Mouse (Mus musculus): Measurements from ENCODE around the gene Pcdh7. TPM values are rescaled to one million over a fixed set of nuclear protein-coding genes. Genes with fewer than 3 reads are reported as not detected.

The Pcdh7 gene
- polyA plus RNA-seq, 1 experiment from 2014 or later = 3.8 TPM

DNA sequence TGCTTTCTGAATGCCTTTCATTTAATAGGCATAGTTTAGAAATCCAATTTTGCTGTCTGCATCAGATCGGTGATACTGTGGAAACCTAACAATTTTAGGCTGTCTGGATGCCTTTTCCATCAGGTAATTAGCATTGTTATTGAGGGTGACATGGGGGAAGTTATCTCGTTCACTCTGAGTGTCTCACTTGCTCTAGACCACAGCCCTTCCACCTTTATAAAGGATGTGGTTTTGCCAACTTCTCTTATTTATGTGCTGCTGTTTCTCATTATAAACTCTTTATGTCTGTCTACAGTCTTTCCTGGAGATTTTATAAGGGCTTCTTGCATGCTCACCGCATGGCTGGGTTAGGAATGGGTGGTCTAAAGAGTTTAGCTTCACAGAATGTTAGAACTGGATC lies 139.5 kb downstream of the Pcdh7 start:
- no peaks in the 10 kb centered on the region for H3K27me3 ChIP-seq (replicated peaks; ENCODE audit: control insufficient read depth, insufficient read depth, low read length)
- no peak overlapping the region for H3K9ac ChIP-seq (ENCODE audit: low read depth, low read length)
- no peak overlapping the region for H3K4me3 ChIP-seq (ENCODE audit: low read length)
- no peaks in the 10 kb centered on the region for H3K36me3 ChIP-seq (ENCODE audit: control insufficient read depth, insufficient read depth, low read length)
- H3K27ac ChIP-seq (ENCODE audit: low read length) = no peak overlapping the region
- no peak overlapping the region for H3K4me2 ChIP-seq (ENCODE audit: low read depth, low read length)
- H3K9me3 ChIP-seq (ENCODE audit: control insufficient read depth, low read length) = no peaks in the 10 kb centered on the region
- 60% methylated on average over 3 of the region's 3 CpGs for WGBS
- ATAC-seq = no peak
- H3K4me1 ChIP-seq (ENCODE audit: control insufficient read depth, insufficient read depth, low read length) = no peaks in the 10 kb centered on the region

DNA sequence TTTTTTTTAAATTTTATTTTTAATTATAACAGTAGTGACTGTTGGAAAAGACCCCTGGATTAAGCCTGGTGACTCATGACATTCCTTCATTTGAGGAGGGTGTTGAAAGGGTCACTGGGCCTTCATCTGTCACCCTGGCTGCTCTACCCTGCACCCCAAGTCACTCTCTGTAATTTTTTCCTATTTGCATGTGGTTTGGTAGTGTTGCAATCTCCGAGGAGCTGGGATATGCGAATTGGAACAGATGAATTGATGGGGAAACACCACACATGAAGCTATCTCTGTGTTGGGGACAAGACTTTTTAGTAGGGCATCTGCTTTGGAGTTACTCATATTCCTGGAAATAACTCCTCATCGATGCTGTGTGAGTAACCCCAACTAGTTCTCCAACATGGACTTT lies 146.5 kb downstream of the Pcdh7 start:
- 89% methylated on average over 3 of the region's 3 CpGs for WGBS

DNA sequence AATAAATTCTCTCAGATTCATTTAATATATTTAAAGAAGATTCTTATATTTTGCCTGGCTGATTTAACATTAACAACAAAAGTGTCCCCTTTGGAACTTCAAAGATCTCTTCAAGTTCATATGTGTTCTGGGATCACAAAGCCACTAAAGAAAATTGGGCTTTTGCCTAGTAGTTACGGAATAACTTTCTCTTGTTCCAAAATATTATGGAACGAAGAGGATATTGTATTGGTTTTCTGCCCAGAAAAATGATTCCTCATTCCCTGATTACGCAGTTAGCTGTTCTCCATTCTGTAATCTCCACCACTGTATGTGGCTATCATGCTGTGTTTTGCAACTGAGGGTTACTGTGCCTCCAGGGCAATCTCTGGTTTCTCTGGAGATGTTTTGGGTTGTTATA lies 147.5 kb downstream of the Pcdh7 start:
- H3K4me3 ChIP-seq (ENCODE audit: low read length) = no peak overlapping the region
- H3K27ac ChIP-seq (ENCODE audit: low read length) = no peak overlapping the region
- WGBS = 82% methylated on average over 3 of the region's 3 CpGs
- H3K9me3 ChIP-seq (ENCODE audit: control insufficient read depth, low read length) = no peaks in the 10 kb centered on the region
- H3K36me3 ChIP-seq (ENCODE audit: control insufficient read depth, insufficient read depth, low read length) = no peaks in the 10 kb centered on the region
- H3K27me3 ChIP-seq (replicated peaks; ENCODE audit: control insufficient read depth, insufficient read depth, low read length) = no peaks in the 10 kb centered on the region
- no peaks in the 10 kb centered on the region for H3K4me1 ChIP-seq (ENCODE audit: control insufficient read depth, insufficient read depth, low read length)
- no peak overlapping the region for H3K9ac ChIP-seq (ENCODE audit: low read depth, low read length)
- no peak for ATAC-seq
- H3K4me2 ChIP-seq (ENCODE audit: low read depth, low read length) = no peak overlapping the region

More for the DNA sequence above, 146.5 kb downstream of the Pcdh7 start:
- Histone ChIP-seq H3K9ac (ENCODE audit: low read depth, low read length) (no peak overlapping the region), H3K36me3 (ENCODE audit: control insufficient read depth, insufficient read depth, low read length) (no peaks in the 10 kb centered on the region), H3K27me3 (replicated peaks; ENCODE audit: control insufficient read depth, insufficient read depth, low read length) (no peaks in the 10 kb centered on the region), H3K4me1 (ENCODE audit: control insufficient read depth, insufficient read depth, low read length) (no peaks in the 10 kb centered on the region), H3K4me3 (ENCODE audit: low read length) (no peak overlapping the region), H3K9me3 (ENCODE audit: control insufficient read depth, low read length) (no peaks in the 10 kb centered on the region), H3K27ac (ENCODE audit: low read length) (no peak overlapping the region), H3K4me2 (ENCODE audit: low read depth, low read length) (no peak overlapping the region)
- ATAC-seq = no peak

DNA sequence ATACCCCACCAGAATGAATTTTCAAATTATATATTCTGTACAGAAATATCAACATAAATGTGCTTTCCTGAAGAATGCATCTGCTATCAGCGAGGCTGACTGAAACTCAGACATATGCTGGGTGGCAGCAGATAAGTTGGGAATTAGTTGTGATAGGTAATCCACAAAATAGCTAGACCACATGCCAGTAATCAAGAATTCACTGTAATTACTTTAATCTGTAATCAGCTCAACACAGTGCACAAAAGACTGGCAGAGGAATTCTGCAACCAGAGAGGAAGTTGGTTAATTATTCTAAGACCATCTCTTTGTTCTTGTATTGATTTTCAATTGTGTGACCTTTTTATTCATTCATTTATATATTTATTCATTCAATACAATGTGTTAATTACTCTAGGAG lies 148.3 kb downstream of the Pcdh7 start:
- 68% methylated on average over 1 of the region's 1 CpGs for WGBS
- Histone ChIP-seq H3K4me2 (ENCODE audit: low read depth, low read length) (no peak overlapping the region), H3K9ac (ENCODE audit: low read depth, low read length) (no peak overlapping the region), H3K27me3 (replicated peaks; ENCODE audit: control insufficient read depth, insufficient read depth, low read length) (no peaks in the 10 kb centered on the region), H3K4me1 (ENCODE audit: control insufficient read depth, insufficient read depth, low read length) (no peaks in the 10 kb centered on the region), H3K36me3 (ENCODE audit: control insufficient read depth, insufficient read depth, low read length) (no peaks in the 10 kb centered on the region), H3K4me3 (ENCODE audit: low read length) (no peak overlapping the region), H3K9me3 (ENCODE audit: control insufficient read depth, low read length) (no peaks in the 10 kb centered on the region), H3K27ac (ENCODE audit: low read length) (no peak overlapping the region)
- ATAC-seq = no peak

DNA sequence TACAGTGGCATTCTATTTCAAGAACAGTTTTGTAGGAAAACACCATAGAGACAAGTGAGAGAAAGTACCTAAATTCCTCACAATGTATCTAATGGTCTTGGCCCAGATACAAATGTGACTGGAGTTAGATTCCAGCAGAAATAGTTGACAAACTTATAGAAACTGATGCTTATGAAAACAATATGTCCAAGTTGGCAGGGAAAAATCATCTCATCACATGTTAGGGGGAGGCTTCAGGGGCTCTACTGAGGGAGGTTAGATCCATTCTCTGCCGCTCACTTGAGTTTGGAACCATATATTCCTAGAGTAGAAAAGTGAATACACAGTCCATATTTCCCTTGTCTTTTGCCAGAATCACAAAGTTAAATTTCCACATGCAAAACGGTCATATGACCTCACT lies 150.1 kb downstream of the Pcdh7 start:
- no peak for ATAC-seq
- no peaks in the 10 kb centered on the region for H3K4me1 ChIP-seq (ENCODE audit: control insufficient read depth, insufficient read depth, low read length)
- H3K4me3 ChIP-seq (ENCODE audit: low read length) = no peak overlapping the region
- H3K9me3 ChIP-seq (ENCODE audit: control insufficient read depth, low read length) = no peaks in the 10 kb centered on the region
- H3K9ac ChIP-seq (ENCODE audit: low read depth, low read length) = no peak overlapping the region
- H3K27me3 ChIP-seq (replicated peaks; ENCODE audit: control insufficient read depth, insufficient read depth, low read length) = no peaks in the 10 kb centered on the region
- 67% methylated on average over 2 of the region's 2 CpGs for WGBS
- no peak overlapping the region for H3K27ac ChIP-seq (ENCODE audit: low read length)
- H3K4me2 ChIP-seq (ENCODE audit: low read depth, low read length) = no peak overlapping the region
- H3K36me3 ChIP-seq (ENCODE audit: control insufficient read depth, insufficient read depth, low read length) = no peaks in the 10 kb centered on the region

DNA sequence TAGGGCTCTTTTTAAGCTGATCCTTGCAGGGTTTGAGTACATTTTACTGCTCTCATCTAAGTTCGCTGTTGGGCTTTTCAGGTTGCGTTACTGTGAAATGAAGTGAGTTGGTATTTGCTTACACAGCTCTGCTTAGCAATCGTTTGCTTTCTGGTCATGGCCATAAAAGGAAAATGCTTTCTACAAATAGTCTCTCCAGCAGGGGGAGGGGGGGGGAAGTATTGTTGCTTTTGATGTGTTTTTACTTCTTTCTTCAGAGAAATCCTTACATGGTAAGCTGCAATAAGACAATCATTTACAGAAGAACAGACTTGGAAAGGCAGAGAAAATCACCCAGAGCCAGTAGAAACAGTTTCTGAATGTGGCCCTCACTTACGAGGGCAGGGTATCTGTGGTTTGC lies 150.9 kb downstream of the Pcdh7 start:
- no peaks in the 10 kb centered on the region for H3K4me1 ChIP-seq (ENCODE audit: control insufficient read depth, insufficient read depth, low read length)
- no peak overlapping the region for H3K9ac ChIP-seq (ENCODE audit: low read depth, low read length)
- 0 out of 2 replicates have a peak overlapping the region, but pooled peaks have one; percentile 2 for H3K4me2 ChIP-seq (ENCODE audit: low read depth, low read length)
- H3K27me3 ChIP-seq (replicated peaks; ENCODE audit: control insufficient read depth, insufficient read depth, low read length) = no peaks in the 10 kb centered on the region
- ATAC-seq = no peak
- no peak overlapping the region for H3K27ac ChIP-seq (ENCODE audit: low read length)
- no peak overlapping the region for H3K4me3 ChIP-seq (ENCODE audit: low read length)
- no peaks in the 10 kb centered on the region for H3K36me3 ChIP-seq (ENCODE audit: control insufficient read depth, insufficient read depth, low read length)
- H3K9me3 ChIP-seq (ENCODE audit: control insufficient read depth, low read length) = no peaks in the 10 kb centered on the region
- 35% methylated on average over 4 of the region's 4 CpGs for WGBS

DNA sequence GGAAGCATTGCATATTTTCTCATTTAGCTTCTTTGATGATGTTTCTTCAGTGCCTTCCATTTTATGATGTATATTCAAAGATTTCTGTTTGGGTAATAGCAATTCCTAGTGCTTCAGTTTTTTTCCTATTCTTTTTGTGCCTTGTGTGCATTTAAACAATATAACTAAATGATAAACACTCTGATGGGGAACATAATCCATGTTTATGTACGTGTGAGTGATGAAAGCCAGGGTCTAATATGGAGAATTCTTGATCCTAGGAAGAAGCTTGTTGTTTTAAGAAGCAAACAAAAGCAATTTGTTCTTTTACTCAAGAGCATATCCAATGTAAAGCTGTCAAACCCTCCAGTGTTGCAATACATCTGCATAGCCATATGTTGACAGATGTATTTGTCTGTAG lies 153.0 kb downstream of the Pcdh7 start:
- Histone ChIP-seq H3K4me3 (ENCODE audit: low read length) (no peak overlapping the region), H3K9me3 (ENCODE audit: control insufficient read depth, low read length) (no peaks in the 10 kb centered on the region), H3K4me1 (ENCODE audit: control insufficient read depth, insufficient read depth, low read length) (no peaks in the 10 kb centered on the region), H3K27me3 (replicated peaks; ENCODE audit: control insufficient read depth, insufficient read depth, low read length) (no peaks in the 10 kb centered on the region), H3K27ac (ENCODE audit: low read length) (no peak overlapping the region), H3K4me2 (ENCODE audit: low read depth, low read length) (no peak overlapping the region), H3K36me3 (ENCODE audit: control insufficient read depth, insufficient read depth, low read length) (no peaks in the 10 kb centered on the region), H3K9ac (ENCODE audit: low read depth, low read length) (no peak overlapping the region)
- no peak for ATAC-seq
- 67% methylated on average over 1 of the region's 1 CpGs for WGBS

DNA sequence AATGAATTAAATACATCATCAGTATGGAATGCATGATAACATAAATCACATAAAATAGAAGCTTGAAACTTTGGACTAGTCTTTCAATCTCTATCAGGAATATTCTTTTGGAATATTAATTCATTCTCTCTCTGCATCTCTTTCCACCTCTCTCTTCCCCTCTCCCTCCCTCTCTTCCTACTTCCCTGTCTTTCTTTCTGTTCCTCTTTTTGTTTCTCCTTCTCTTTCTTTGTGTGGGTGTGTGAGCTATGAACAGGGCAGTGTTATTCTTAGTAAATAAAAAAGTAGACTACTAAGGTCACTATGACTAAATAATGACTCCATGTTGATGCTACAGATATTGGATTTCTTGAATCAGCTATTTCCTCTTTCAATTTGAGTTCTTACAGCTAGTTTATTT lies 167.2 kb downstream of the Pcdh7 start:
- Histone ChIP-seq H3K4me3 (ENCODE audit: low read length) (no peak overlapping the region), H3K9me3 (ENCODE audit: control insufficient read depth, low read length) (no peaks in the 10 kb centered on the region), H3K4me2 (ENCODE audit: low read depth, low read length) (no peak overlapping the region), H3K36me3 (ENCODE audit: control insufficient read depth, insufficient read depth, low read length) (no peaks in the 10 kb centered on the region), H3K9ac (ENCODE audit: low read depth, low read length) (no peak overlapping the region), H3K27me3 (replicated peaks; ENCODE audit: control insufficient read depth, insufficient read depth, low read length) (no peaks in the 10 kb centered on the region), H3K27ac (ENCODE audit: low read length) (no peak overlapping the region), H3K4me1 (ENCODE audit: control insufficient read depth, insufficient read depth, low read length) (no peaks in the 10 kb centered on the region)
- no peak for ATAC-seq

DNA sequence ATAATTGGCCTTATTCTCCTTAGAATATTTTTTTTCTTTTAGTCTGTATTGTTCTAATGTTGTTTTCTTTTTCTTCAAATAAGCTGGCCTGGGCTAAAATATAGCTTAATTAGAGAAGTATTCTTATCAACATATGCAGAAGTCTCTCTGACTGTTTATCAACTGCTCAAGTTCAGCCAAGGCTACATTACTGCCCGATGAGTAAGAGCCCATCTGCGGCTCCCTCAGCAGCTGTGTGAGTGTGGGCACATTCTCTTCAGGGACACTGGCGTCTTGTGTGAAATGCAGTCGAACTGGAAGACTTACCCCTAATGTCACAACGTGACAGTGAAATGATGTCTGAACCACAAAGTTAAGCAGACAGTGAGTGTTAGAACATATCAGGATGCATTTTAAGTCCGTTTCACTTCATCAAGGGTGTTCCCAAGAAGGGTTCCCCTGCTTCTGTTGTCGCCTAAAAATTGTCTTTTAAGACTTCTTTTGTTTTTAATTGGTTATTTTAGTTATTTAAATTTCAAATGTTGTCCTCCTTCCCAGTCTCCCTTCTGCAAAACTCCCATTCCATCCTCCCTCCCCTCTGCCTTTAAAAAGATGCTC lies 181.3 kb downstream of the Pcdh7 start:
- Histone ChIP-seq H3K4me1 (ENCODE audit: control insufficient read depth, insufficient read depth, low read length) (no peaks in the 10 kb centered on the region), H3K36me3 (ENCODE audit: control insufficient read depth, insufficient read depth, low read length) (no peaks in the 10 kb centered on the region)

DNA sequence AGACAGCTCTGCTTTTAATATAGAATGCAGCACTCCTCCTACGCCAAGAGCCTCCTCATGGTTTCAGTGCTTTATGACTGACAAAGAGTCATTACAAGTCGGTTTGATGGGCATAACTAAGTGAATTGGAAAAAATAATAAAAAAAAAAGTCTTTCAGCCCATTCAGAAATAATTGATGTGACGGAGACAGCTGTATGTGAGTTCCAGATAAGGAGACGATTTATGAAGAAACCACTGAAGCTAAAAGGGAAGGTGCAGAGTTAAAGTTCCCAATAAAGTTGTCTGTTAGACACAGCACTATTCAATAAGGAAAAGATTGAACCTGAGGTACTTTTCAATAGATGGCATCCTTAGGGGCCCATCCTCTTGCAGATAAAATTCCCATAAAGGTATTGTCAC lies 189.5 kb downstream of the Pcdh7 start:
- no peak overlapping the region for H3K9ac ChIP-seq (ENCODE audit: low read depth, low read length)
- H3K36me3 ChIP-seq (ENCODE audit: control insufficient read depth, insufficient read depth, low read length) = no peaks in the 10 kb centered on the region
- 76% methylated on average over 4 of the region's 4 CpGs for WGBS
- no peaks in the 10 kb centered on the region for H3K9me3 ChIP-seq (ENCODE audit: control insufficient read depth, low read length)
- no peaks in the 10 kb centered on the region for H3K4me1 ChIP-seq (ENCODE audit: control insufficient read depth, insufficient read depth, low read length)
- no peak overlapping the region for H3K27ac ChIP-seq (ENCODE audit: low read length)
- no peak overlapping the region for H3K4me2 ChIP-seq (ENCODE audit: low read depth, low read length)
- no peak overlapping the region for H3K4me3 ChIP-seq (ENCODE audit: low read length)
- H3K27me3 ChIP-seq (replicated peaks; ENCODE audit: control insufficient read depth, insufficient read depth, low read length) = no peaks in the 10 kb centered on the region
- no peak for ATAC-seq

More for the DNA sequence above, 181.3 kb downstream of the Pcdh7 start:
- H3K4me3 ChIP-seq (ENCODE audit: low read length) = no peak overlapping the region
- 80% methylated on average over 7 of the region's 7 CpGs for WGBS
- no peak for ATAC-seq
- H3K4me2 ChIP-seq (ENCODE audit: low read depth, low read length) = no peak overlapping the region
- no peak overlapping the region for H3K27ac ChIP-seq (ENCODE audit: low read length)
- no peak overlapping the region for H3K9ac ChIP-seq (ENCODE audit: low read depth, low read length)
- H3K27me3 ChIP-seq (replicated peaks; ENCODE audit: control insufficient read depth, insufficient read depth, low read length) = no peaks in the 10 kb centered on the region
- no peaks in the 10 kb centered on the region for H3K9me3 ChIP-seq (ENCODE audit: control insufficient read depth, low read length)
